Mouse (Mus musculus): ENCODE results near the gene BC067074.

GRCm38 (mm10) chr13:113368931-113369579 is 76.1 kb downstream of the BC067074 start:
- TF ChIP-seq CTCF (conservative IDR thresholded peaks at IDR 0.05; ENCODE audit: insufficient read depth, insufficient read length, low read depth, low read length) (no peak), POLR2A (IDR thresholded peaks at IDR 0.05; ENCODE audit: low read depth, low read length) (no peak)
